Mouse (Mus musculus): ENCODE measurements around the gene B4galt5.

Gene B4galt5

DNA sequence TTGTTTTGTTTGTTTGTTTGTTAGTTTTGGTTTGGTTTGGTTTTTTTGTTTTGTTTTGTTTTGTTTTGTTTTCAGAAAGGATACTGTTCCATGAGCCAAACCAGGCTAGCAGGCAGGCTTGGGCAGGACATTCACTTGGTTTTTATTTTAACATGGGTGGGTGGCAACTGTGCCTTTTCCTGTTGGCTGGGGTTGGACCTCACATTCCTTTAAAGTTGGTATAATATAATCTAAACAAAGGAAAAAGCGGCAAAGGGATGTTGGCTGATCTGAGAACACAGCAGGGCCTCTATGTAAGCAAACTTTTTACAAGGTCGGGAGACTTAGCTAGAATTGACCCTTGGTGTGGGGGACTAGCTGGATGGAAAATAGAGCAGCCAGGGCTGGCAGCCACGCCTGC is 91.2 kb downstream of the B4galt5 start:
- DNase-seq (ENCODE audit: low read depth, low spot score), result no peak

- no peak for DNase-seq (ENCODE audit: low read depth, low spot score)
These were observed 94.2 kb downstream of the B4galt5 start for GRCm38 (mm10) chr2:167254808-167255207.

- DNase-seq (ENCODE audit: low read depth, low spot score), result no peak
These were observed 94.8 kb downstream of the B4galt5 start for GRCm38 (mm10) chr2:167254185-167254584.

- DNase-seq (ENCODE audit: low read depth, low spot score), result no peak
These were observed 95.5 kb downstream of the B4galt5 start for GRCm38 (mm10) chr2:167253476-167253875.

DNA sequence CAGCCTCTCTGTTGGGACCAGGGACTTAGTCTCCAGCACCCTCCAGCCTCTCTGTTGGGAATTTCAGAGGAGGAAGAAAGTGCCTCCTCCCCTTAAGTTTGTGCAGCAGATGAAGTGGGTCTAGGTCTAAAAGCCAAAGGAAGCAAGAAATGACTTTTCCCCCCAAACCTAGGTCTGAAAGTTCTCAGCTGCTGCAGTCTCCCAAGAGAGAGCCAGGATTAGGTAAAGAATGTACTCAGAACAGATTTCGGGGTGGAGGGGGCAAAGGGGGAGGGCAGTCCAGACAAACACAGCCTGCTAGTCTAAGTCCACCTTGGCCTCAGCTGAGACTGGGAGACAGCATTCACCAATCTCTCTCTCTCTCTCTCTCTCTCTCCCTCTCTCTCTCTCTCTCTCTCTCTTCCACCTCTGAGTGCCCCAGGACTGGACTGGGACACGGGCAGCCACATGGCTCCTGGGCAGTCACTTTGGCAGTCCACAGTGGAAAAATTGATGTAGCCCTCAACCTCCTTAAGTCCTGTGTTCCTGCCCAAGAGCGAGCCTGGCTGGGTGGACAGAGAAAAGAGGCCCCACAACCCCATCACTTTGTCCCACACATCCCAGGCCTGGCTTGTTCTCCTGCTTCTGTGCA is 96.8 kb downstream of the B4galt5 start:
- no peak for DNase-seq (ENCODE audit: low read depth, low spot score)

GRCm38 (mm10) chr2:167250736-167251337 is 98.1 kb downstream of the B4galt5 start:
- no peak for DNase-seq (ENCODE audit: low read depth, low spot score)

- DNase-seq (ENCODE audit: low read depth, low spot score), result no peak
These were observed 98.8 kb downstream of the B4galt5 start for GRCm38 (mm10) chr2:167250003-167250735.

- no peak for DNase-seq (ENCODE audit: low read depth, low spot score)
These were observed 99.4 kb downstream of the B4galt5 start for GRCm38 (mm10) chr2:167249591-167249990.

Data from CD4-positive helper T cell, adult 2 months (primary cell).